In the genomic region with DNA sequence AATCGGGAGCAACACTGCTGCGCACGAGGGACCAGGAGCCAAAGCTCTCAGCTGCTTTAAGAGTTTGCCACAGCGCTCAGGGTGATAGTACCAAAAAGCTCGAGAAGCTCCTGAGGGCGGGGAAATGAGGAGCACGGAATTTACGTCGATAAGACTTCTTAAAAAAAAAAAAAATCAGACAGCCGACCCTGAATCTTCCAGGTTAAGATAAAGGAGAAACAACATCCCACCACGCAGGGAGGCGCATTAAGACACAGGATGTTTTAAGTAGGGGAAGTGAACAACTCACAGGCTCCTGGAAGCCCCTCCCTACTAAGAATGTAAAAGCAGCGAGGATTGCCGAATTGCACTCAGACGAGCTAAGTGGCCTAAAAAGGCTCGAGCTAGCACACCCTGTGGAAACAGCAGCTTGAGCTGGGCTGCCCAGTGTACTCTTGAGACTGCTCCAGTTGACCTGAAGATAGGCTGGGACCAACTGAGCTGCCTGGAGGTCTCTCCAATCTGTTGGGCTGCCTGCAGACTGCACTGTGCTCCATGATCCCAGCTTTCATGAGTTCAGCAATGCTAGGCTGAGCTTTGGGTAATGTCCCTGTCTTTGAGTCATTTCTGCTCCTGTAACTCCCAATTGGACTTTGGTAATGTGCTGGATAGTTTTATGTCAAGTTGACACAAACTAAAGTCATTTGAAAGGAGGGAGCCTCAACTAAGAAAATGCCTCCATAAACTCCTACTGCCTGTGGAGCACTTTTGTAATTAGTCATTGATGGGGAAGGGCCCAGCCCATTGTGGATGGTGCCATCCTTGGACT, we compare ENCODE assay signal across 8 mouse cellular contexts. TPM values are rescaled to one million over a fixed set of nuclear protein-coding genes. Genes with fewer than 3 reads are reported as not detected.
DNase-seq lines count a peak whose midpoint lies in the region; ATAC-seq and TF ChIP-seq lines count a peak whose summit lies in the region.

No protein-coding gene starts in this region.

- peak overlapping the region; percentile 79 for H3K4me3 ChIP-seq in intestine, embryonic 15.5 days (replicated peaks)
- H3K4me3 ChIP-seq in thymus, adult 2 months (ENCODE audit: control insufficient read depth, insufficient read depth, low read length): peak overlapping the region; percentile 60

- ATAC-seq in erythroblast, adult 5-6 weeks (replicated peaks; ENCODE audit: low FRiP score, poor library complexity, severe bottlenecking): peak; percentile 59
- ATAC-seq in intestine, embryonic 15.5 days: peak; percentile 11; the same call in 1 of the 2 replicates

- peaks cover 13% of the 10 kb centered on the region for H3K4me1 ChIP-seq in intestine, embryonic 15.5 days (replicated peaks)
- H3K4me1 ChIP-seq in thymus, adult 2 months (replicated peaks; ENCODE audit: control insufficient read depth, insufficient read depth, low read length): peaks cover 17% of the 10 kb centered on the region

- peaks cover 12% of the 10 kb centered on the region for H3K36me3 ChIP-seq in intestine, embryonic 15.5 days
- H3K36me3 ChIP-seq in thymus, adult 2 months (ENCODE audit: control insufficient read depth, insufficient read depth, low read length): peaks cover 9% of the 10 kb centered on the region

- H3K27me3 ChIP-seq in intestine, embryonic 15.5 days (replicated peaks): no peaks in the 10 kb centered on the region
- H3K27me3 ChIP-seq in thymus, adult 2 months (ENCODE audit: control insufficient read depth, insufficient read depth, low read length): no peaks in the 10 kb centered on the region

- peak; percentile 61 to 68 for DNase-seq in spleen, postnatal 36 days (ENCODE audit: low spot score in 2 of 2)
- DNase-seq in spleen, postnatal 14 days (ENCODE audit: low spot score in 2 of 2): no peak
- DNase-seq in lung, postnatal 4 days: peak; percentile 59 to 62
- peak; percentile 49 for DNase-seq in thymus, adult 2 months
- no peak for DNase-seq in layer of hippocampus, postnatal 25 days (ENCODE audit: extremely low spot score in 1 of 2, low spot score in 1 of 2)
- no peak for DNase-seq in left cerebral cortex, postnatal 10 days (ENCODE audit: extremely low spot score in 1 of 2, low spot score in 2 of 2)

- no peak for TF ChIP-seq CTCF in thymus, adult 2 months (IDR thresholded peaks at IDR 0.05; ENCODE audit: borderline replicate concordance, control insufficient read depth, extremely low read depth, insufficient read depth, low read length, poor library complexity)

- TF ChIP-seq POLR2A in thymus, adult 2 months (IDR thresholded peaks at IDR 0.05; ENCODE audit: control insufficient read depth, extremely low read depth, insufficient read depth, low read length, poor library complexity): no peak

- under 1% methylated on average over 16 of the region's 16 CpGs for WGBS in intestine, embryonic 15.5 days
- under 1% methylated on average over 16 of the region's 16 CpGs for WGBS in thymus, adult 2 months

- no peaks in the 10 kb centered on the region for H3K9me3 ChIP-seq in intestine, embryonic 15.5 days

- intact Hi-C loops in left cerebral cortex, postnatal 10 days (cut with DNase I): no loop called here

- H3K9ac ChIP-seq in intestine, embryonic 15.5 days: peak overlapping the region; percentile 87

- H3K4me2 ChIP-seq in intestine, embryonic 15.5 days (replicated peaks): peak overlapping the region; percentile 91

- H3K27ac ChIP-seq in intestine, embryonic 15.5 days: peak overlapping the region; percentile 98
- peak overlapping the region; percentile 67 for H3K27ac ChIP-seq in thymus, adult 2 months (ENCODE audit: control insufficient read depth, insufficient read depth, low read length)

RNA-seq across cellular contexts. Expression of gene Mif4gd, which starts 0.6 kb away (rescaled TPM):
- 13.0 and 26.1 TPM in 2 replicates for total RNA-seq in erythroblast, adult 5-6 weeks (2015; ENCODE audit: low replicate concordance)
- 10.3 and 11.9 TPM in 2 replicates for total RNA-seq in erythroblast, adult 5-6 weeks (2017; ENCODE audit: low replicate concordance)
- 30.0 and 34.6 TPM in 2 replicates for polyA plus RNA-seq in intestine, embryonic 15.5 days (2015; fragmentation: Nextera tagmentation; extraction: Ambion mirVana)
- 188 and 215 TPM in 2 replicates for polyA plus RNA-seq in thymus, adult 2 months (2012; rRNA removed)
- total RNA-seq in layer of hippocampus, postnatal 25 days (2021): 10 to 100 TPM; 21.7 to 23.7 TPM
- 10 to 100 TPM; 14.4 to 14.6 TPM for total RNA-seq in left cerebral cortex, postnatal 10 days (2021)

RNA-seq across cellular contexts. Expression of gene Gga3, which starts 9.5 kb away (rescaled TPM):
- total RNA-seq in erythroblast, adult 5-6 weeks (2015; ENCODE audit: low replicate concordance): 7.9 and 12.3 TPM in 2 replicates
- 12.8 and 18.4 TPM in 2 replicates for total RNA-seq in erythroblast, adult 5-6 weeks (2017; ENCODE audit: low replicate concordance)
- 18.3 and 18.6 TPM in 2 replicates for polyA plus RNA-seq in intestine, embryonic 15.5 days (2015; fragmentation: Nextera tagmentation; extraction: Ambion mirVana)
- polyA plus RNA-seq in thymus, adult 2 months (2012; rRNA removed): 102 and 106 TPM in 2 replicates
- total RNA-seq in layer of hippocampus, postnatal 25 days (2021): 10 to 100 TPM; 60.0 to 75.4 TPM
- total RNA-seq in left cerebral cortex, postnatal 10 days (2021): 10 to 100 TPM; 51.4 to 65.1 TPM

RNA-seq across cellular contexts. Expression of gene Mrps7, which starts 9.6 kb away (rescaled TPM):
- total RNA-seq in erythroblast, adult 5-6 weeks (2015; ENCODE audit: low replicate concordance): 4.8 and 14.2 TPM in 2 replicates
- 6.4 and 13.0 TPM in 2 replicates for total RNA-seq in erythroblast, adult 5-6 weeks (2017; ENCODE audit: low replicate concordance)
- 89.5 and 98.3 TPM in 2 replicates for polyA plus RNA-seq in intestine, embryonic 15.5 days (2015; fragmentation: Nextera tagmentation; extraction: Ambion mirVana)
- polyA plus RNA-seq in thymus, adult 2 months (2012; rRNA removed): 24.5 and 25.0 TPM in 2 replicates
- total RNA-seq in layer of hippocampus, postnatal 25 days (2021): 10 to 100 TPM; 49.6 to 59.0 TPM
- 10 to 100 TPM; 52.7 to 58.7 TPM for total RNA-seq in left cerebral cortex, postnatal 10 days (2021)

RNA-seq across cellular contexts. Expression of gene Slc25a19, which starts 14.8 kb away (rescaled TPM):
- 1.7 and 5.0 TPM in 2 replicates for total RNA-seq in erythroblast, adult 5-6 weeks (2015; ENCODE audit: low replicate concordance)
- total RNA-seq in erythroblast, adult 5-6 weeks (2017; ENCODE audit: low replicate concordance): 7.4 and 22.4 TPM in 2 replicates
- 24.7 and 25.4 TPM in 2 replicates for polyA plus RNA-seq in intestine, embryonic 15.5 days (2015; fragmentation: Nextera tagmentation; extraction: Ambion mirVana)
- 98.5 and 98.6 TPM in 2 replicates for polyA plus RNA-seq in thymus, adult 2 months (2012; rRNA removed)
- total RNA-seq in layer of hippocampus, postnatal 25 days (2021): 10 to 100 TPM; 56.2 to 61.6 TPM
- 10 to 100 TPM; 55.0 to 59.7 TPM for total RNA-seq in left cerebral cortex, postnatal 10 days (2021)

RNA-seq across cellular contexts. Expression of gene Nup85, which starts 49.1 kb away (rescaled TPM):
- total RNA-seq in erythroblast, adult 5-6 weeks (2015; ENCODE audit: low replicate concordance): 39.3 and 72.1 TPM in 2 replicates
- 52.1 and 69.3 TPM in 2 replicates for total RNA-seq in erythroblast, adult 5-6 weeks (2017; ENCODE audit: low replicate concordance)
- 150 and 155 TPM in 2 replicates for polyA plus RNA-seq in intestine, embryonic 15.5 days (2015; fragmentation: Nextera tagmentation; extraction: Ambion mirVana)
- 114 and 136 TPM in 2 replicates for polyA plus RNA-seq in thymus, adult 2 months (2012; rRNA removed)
- total RNA-seq in layer of hippocampus, postnatal 25 days (2021): 10 to 100 TPM; 44.5 to 44.9 TPM
- 10 to 100 TPM; 43.9 to 51.2 TPM for total RNA-seq in left cerebral cortex, postnatal 10 days (2021)

Comparison
In these comparisons a context has a peak if more than half of its experiments do, and no peak if none do; other contexts are left out.
1. DNase-seq: peak in spleen, postnatal 36 days (2 of 2), lung, postnatal 4 days (2 of 2) and thymus, adult 2 months (single experiment); none in spleen, postnatal 14 days (0 of 2), layer of hippocampus, postnatal 25 days (0 of 2) and left cerebral cortex, postnatal 10 days (0 of 2).